Mouse (Mus musculus) liver, adult (tissue): ENCODE results near the gene Runx2.

ENCODE experiments used
- GATA4 ChIP-seq: IDR thresholded peaks from 2 replicates; pipeline ENCODE4 v1.6.1; 2014; ENCODE audit warnings: mild to moderate bottlenecking, low read length; ENCODE audit not compliant: insufficient replicate concordance

Gene Runx2

DNA sequence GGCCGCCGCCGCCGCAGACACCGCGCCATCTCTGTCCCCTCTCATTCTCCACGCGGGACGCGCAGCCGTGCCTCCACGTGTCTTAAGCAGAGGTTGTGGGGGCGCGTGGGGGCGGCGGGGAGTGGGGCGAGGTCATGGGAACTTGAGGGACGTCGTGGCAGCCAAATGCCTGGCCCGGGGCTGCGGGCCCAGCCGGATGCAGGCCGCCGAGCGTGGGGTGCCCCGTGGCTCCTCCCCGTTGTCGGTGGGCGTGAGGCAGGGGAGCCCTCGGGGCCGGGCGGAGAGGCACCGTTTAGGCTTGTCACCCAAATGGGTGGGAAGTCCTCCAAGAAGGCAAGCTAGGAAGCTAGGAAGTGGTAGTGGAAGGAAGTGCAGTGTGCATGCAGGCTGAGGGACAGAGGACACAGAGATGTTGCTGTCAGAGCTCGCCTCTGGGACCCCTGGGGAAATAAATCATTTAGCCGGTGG lies 37.2 kb downstream of the Runx2 start:
- no peak; the same call in 1 of the 2 replicates for TF ChIP-seq GATA4

DNA sequence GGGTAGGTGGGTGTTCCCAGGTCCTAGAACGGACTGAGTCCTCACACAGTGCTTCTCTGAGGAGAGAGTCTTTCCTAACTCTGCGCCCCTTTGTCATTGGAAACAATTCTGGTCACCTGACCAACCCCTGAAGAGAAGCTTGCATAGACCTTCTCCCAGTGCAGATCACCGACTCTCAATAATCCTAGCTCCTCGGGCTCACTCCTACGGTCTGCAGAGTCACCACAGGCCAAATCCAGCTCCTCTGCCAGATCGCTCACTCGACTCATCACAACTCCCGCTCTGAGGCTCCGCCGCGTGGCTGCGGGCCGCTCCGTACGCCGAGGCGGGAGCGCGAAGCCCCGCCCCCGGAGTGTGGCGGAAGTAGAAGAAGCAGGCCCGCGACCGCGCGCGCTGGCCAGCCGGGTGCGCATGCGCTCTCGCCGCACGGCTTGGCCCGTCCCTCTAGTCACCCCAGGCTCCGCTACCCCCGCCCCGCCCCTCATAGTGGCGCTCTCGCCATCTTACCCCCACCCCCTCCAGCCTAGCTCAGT lies 37.8 kb downstream of the Runx2 start, which contains the start of gene Supt3:
Supt3 (plus strand) TSS at position 415 of the 533 bp plus-strand sequence.
- TF ChIP-seq GATA4, result peak; percentile 14; the same call in 1 of the 2 replicates

GRCm38 (mm10) chr17:44772576-44772975 lies 42.0 kb downstream of the Runx2 start:
- no peak for TF ChIP-seq GATA4

DNA sequence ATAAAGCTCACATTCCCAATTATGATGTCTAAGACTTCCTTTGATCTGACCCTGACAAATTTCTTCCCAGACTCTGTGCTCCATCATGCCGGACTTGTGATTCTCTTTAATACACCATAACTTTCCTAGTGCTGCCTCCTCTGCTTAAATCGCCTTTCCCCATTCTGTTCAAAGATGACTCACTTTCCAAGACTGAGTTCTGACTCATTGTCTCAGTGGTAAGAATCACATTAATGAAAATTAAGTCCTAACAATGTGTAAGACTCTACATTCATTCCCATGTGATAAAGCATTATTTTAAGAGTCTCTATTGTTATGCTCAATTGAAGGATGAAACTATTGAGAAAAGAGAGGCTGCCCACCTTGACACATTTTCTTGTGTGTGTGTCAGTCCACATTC lies 43.7 kb downstream of the Runx2 start:
- TF ChIP-seq GATA4, result no peak

GRCm38 (mm10) chr17:44768522-44768921 lies 46.1 kb downstream of the Runx2 start:
- no peak for TF ChIP-seq GATA4

GRCm38 (mm10) chr17:44767375-44767774 lies 47.2 kb downstream of the Runx2 start:
- no peak for TF ChIP-seq GATA4

DNA sequence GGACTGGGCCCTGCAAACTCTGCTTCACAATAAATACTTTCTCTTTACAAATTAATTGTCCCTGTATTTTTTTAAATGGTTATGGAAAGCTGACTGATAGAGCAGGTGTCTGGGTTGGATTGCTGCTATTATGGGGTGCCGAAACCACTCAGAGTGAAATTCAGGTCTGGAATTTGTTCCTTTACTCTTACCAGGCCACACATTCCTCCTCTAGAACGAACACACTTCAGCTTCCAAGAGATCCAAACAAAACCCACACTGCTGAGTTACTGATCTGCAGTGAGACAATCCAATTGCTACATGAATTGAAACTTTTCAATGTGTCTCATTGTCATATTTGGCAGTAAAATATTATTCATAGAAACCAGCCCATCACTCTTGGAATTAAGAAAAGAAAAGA lies 47.6 kb downstream of the Runx2 start:
- TF ChIP-seq GATA4, result no peak

DNA sequence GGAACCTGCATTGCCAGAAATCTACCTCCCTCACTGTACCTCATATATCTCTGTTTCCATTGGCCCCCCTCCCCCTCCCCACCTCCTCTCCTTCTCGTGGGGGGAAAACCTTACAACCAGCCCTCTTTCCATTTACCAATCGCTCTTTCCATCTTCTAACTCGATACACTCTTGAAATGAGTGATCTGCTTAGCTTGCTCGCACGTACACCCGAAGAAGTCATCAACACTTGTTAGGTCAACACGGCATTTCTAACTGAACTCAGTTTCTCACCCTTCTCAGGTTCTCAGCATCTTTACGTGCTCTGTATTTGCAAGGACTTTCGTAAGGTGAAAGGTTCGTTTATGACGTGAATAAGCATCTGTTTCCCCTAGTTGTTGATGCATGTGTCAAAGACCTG lies 48.3 kb downstream of the Runx2 start:
- no peak for TF ChIP-seq GATA4

- no peak for TF ChIP-seq GATA4
Measured at GRCm38 (mm10) chr17:44745378-44745777, 69.2 kb downstream of the Runx2 start.

DNA sequence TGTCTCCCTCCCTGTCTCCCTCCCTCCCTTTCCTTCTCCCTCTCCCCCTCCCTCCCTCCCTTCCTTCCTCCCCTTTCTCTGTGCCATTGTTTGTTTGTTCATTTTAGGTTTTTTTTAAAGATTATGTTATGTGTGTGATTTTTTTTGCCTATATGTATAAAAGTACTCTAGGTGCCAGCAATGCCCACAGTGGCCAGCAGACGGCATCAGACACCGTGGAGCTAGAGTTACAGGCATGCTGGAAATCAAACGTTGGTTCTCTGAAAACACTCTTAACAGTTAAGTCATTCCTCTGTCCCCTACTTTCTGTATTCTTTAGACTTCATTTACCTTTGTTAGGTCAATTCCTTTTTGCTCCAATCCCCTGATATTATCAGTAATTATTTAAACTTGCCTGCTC lies 70.8 kb downstream of the Runx2 start:
- TF ChIP-seq GATA4, result no peak

DNA sequence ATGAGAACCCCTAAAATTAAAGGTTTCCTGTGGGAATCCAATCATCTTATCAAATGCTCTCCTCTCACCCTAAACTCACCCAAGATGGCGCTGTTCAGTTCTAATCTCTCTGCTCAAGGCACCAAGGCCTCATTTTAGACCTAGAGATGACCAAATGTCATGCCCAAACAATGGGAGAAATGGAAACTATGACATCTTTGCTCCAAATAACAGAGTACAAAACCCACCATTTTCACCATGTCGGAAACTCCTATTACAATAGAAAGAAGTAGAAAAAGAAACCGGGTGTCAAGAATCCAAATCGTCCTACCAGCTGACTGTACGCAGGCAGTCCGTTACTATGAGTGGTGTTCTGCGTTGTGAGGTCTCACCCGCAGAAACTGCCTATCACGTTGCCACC lies 72.4 kb downstream of the Runx2 start:
- TF ChIP-seq GATA4, result no peak

GRCm38 (mm10) chr17:44738121-44738637 lies 76.4 kb downstream of the Runx2 start:
- TF ChIP-seq GATA4, result no peak

DNA sequence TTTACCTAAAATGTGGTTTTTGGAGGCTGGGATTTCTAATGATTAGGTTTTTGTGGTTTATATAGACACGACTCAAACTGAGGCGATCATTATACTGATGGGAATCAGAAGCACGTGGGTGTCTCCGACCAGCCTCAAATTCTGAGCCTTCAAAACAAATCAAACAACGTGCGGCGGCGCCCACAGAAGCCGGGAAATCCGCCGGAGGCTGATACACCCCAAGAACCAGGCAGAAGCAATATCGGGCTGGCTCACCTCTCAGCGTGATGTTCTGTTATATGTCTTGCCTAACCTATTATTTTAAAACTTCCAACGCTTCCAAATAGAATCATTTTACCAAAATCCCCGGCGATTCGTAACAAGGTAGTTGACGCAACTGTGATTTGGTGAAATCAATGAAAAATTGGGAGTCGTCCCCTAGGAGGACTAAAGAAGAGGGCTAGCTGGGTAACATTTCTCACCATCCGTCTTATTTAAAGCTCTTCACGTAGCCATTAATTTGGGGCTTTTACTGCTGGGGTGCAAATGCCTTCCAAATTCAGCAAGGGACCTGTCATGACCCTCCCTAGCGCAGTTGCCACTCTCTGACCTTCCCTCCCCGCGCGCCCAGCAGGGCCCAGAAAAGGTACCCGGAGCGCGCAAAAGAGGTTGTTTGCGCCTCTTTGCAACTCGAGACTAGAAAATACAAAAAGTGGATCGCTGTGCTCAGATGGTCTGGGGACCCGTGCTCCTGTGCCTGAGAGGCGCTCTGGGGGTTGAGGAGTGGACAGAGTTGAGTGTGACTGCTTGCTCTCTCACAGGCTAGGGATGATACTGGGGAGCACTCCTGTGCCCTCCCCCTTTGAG lies 77.1 kb downstream of the Runx2 start:
- no peak for TF ChIP-seq GATA4

- no peak for TF ChIP-seq GATA4
Measured at GRCm38 (mm10) chr17:44735991-44736561, 78.5 kb downstream of the Runx2 start.

DNA sequence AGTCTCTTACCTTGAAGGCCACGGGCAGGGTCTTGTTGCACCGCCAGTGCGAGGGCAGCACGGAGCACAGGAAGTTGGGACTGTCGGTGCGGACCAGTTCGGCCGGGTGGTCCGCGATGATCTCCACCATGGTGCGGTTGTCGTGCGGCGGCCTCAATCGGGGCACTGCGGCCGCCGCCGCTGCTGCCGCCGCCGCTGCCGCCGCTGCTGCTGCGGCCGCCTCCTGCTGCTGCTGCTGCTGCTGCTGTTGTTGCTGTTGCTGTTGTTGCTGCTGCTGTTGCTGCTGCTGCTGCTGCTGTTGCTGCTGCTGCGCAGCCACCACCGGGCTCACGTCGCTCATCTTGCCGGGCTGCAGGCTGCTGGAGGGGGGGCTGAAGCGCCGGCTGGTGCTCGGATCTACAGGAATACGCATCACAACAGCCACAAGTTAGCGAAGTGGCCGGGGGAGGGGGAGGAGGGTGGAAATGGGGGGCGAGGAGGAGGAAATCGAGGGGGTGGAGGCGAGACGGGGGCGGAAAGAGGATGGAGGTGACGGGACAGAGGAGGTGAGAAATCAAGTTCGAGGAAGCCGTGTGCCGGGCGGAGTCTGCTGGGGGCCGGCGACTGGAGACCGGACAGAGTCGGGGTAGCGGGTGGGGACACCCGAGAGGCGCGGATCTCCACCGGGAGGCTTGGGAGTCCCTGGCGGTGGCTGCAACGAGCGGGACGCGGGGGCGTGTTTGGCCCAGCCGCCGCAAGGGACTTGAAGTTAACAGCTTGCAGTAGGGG lies 79.2 kb downstream of the Runx2 start:
- TF ChIP-seq GATA4, result no peak
